Mouse (Mus musculus): ENCODE results near the gene Prelp.

Prelp gene

GRCm38 (mm10) chr1:133934354-133934963, 13.2 kb upstream of the Prelp start:
- no peak for DNase-seq (ENCODE audit: low spot score)

DNA sequence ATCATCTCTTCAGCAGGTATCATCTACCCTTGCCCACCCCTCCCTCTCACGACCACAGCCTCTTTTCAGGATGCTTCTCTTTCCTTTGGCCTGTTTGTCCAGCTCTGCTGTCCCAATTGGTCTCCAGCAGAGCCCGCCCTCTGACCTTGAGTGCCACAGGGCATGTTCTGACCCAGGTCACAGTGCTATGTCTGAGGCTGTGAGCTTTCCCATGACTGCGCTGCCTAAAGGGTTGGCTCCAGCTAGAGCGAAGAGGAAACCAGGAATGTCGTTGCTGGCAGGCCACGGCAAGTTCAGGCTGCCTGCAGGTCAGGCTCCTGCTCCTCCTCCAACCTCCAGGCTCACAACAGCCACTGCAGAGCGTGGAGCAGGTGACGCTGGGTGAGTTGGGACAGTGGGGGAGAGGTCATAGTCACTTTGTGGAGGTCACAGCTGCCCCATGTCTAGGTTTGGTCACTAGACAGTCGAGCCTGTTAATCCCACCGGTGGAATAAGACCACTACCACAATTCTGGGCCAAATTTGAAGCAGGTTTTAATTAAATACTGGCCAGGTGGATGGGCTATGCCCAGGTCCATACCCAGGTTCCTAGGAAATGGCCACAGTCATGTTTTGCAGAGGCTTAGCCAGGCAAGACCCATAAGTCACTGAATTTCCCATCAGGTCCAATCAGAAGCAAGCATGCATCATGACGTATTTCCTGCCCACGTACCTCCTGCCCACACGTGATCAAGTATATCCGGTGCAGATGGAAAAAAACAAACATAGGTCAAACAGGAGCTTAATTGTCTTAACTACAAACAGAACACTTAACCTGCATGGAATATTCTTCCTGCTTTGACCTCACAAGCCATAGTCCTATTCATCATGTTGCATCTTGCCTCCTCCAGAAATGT, 12.3 kb upstream of the Prelp start:
- DNase-seq (ENCODE audit: low spot score) = no peak

DNA sequence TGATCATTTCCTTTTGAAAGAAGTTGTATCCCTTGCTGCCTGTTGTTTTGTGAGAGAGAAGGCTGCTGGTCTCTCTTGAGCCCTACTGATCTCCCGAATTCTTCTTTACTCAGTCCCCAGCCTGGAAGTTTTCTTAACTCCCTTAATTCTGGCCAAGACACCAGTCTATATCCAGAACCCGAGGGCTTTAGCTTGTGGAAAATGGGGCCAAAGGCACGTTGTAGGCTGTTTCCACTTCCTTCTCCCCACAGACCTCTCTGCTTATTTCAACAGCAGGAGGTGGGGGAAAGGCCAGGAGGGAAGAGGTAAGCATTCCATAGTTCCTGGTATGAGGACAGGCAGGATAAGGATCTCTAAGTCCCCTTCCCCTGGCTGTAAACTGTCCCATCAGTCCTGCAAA, 8.8 kb upstream of the Prelp start:
- no peak for DNase-seq (ENCODE audit: low spot score)

- no peak for DNase-seq (ENCODE audit: low spot score)
Observed at GRCm38 (mm10) chr1:133925223-133925622, 4.0 kb upstream of the Prelp start.

- no peak for DNase-seq (ENCODE audit: low spot score)
Observed at GRCm38 (mm10) chr1:133924141-133924875, 3.1 kb upstream of the Prelp start.

DNA sequence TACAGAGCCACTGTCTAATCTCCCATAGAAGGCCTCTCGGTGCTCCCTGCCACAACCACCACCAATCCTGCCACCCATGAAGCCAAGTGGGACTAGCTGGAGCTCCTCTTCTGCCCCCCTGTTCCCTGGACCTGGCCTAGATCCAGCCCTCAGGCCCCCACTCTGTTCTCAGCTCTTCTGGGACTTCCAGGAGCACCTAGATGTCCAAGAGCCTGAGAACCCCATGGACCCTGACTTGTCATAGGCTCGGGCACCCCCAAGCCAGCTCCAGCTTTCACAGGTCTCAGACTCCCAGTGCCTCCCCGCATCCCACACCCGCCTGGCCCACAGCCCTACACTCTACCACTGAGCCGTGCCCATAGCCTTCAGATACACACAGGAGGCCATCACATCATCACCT, 1.9 kb upstream of the Prelp start:
- DNase-seq (ENCODE audit: low spot score) = no peak

DNA sequence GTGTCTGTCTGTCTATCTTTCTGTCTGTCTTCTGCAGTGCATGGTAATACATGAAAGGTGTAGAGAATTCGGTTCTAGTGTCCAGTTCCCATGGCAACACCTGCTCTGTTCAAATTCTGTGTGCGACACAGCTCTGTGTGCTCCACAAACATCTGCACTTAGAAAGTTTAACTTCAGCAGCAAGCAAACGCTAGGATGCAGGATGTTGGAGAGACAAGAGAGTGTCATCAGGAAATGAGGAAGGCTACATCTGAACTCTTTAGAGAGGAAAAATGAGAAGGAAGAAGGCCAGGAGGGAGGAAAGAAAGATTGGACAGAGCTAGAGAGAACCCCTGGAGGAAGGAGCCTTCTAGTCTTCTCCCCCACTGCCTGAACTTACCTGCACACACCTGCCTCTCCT, 338 bp downstream of the Prelp start:
- no peak for DNase-seq (ENCODE audit: low spot score)

DNA sequence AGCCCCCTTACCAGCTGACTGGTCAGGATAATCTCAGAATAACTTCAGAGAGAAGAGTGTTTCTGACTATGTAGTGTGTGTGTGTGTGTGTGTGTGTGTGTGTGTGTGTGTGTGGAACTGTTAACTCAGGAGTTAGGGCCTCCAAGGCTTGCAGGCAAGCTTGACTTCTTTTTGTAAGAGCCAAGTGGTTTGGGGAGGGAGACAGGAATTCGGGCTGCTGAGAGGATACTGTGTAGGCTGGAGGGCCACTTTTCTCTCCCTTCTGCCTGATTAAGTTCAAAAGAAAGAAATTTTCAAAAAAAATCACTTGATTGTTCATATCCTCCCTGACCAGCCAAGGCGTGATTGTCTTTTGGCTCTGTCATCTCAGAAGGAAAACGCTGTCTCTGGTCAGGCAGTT, 813 bp downstream of the Prelp start:
- DNase-seq (ENCODE audit: low spot score) = no peak

- no peak for DNase-seq (ENCODE audit: low spot score)
Observed at GRCm38 (mm10) chr1:133918088-133918470, 3.1 kb downstream of the Prelp start.

GRCm38 (mm10) chr1:133917456-133918087, 3.6 kb downstream of the Prelp start:
- peak; percentile 44 for DNase-seq (ENCODE audit: low spot score)

- peak; percentile 73 for DNase-seq (ENCODE audit: low spot score)
Observed at GRCm38 (mm10) chr1:133915723-133916355, 5.4 kb downstream of the Prelp start.

GRCm38 (mm10) chr1:133915115-133915514, 6.1 kb downstream of the Prelp start:
- DNase-seq (ENCODE audit: low spot score) = no peak

- no peak for DNase-seq (ENCODE audit: low spot score)
Observed at GRCm38 (mm10) chr1:133913018-133913417, 8.2 kb downstream of the Prelp start.

DNA sequence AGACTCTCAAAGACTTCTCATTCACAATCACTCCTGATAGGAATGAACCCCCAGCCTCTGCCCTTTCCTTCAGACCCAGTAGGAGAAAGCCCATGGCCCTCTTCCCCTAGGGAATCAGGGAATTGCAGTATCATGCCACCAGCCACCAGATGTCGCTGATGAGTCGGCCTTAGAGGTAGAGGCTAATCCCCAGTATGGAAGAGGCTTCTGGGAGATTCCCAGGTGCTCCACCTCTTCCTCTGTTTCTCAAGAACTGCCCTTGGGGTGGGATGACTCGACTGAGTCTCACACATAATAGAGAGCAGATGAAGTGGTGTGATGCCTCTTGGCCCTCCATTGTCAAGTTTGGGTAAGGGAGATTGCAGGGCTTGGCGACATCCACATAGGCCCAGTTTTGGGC, 9.8 kb downstream of the Prelp start:
- peak; percentile 52 for DNase-seq (ENCODE audit: low spot score)

DNA sequence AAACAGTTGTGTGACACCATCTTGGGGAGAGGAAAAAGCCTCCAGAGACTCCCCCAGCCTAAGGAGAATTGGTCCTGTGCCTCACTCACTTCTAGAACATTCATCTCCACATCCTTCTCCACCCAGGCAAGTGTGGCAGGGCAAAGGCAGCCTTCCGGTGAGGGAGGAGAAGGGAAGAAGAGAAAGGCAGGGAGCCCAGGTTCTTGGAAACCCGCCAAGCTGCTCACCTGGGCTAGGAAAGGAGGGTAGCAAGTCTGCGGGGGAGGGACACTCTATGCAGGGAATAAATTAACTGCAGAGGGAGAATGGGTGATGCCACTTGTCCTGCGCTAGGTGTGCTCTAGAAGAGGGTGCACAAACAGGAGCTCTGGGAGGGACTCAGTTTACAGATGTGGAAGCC, 10.2 kb downstream of the Prelp start:
- no peak for DNase-seq (ENCODE audit: low spot score)

DNA sequence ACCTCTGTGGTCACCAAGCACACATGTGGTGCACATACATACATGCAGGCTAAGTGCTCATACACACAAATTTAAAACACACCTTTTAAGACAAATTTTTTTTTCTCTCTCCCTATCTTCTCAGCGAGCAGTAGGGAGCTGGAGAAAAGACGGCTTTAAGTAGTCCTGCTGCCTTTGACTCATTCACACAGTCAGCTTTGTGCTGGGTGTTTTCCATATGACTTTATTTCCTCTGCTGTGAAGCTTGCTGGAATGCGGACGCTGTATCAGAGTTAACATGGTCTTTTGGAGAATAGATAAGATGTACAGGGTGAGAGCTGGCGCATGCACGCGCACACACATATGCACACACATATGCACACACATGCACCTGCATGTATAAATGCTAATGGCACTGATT, 11.1 kb downstream of the Prelp start:
- no peak for DNase-seq (ENCODE audit: low spot score)

DNA sequence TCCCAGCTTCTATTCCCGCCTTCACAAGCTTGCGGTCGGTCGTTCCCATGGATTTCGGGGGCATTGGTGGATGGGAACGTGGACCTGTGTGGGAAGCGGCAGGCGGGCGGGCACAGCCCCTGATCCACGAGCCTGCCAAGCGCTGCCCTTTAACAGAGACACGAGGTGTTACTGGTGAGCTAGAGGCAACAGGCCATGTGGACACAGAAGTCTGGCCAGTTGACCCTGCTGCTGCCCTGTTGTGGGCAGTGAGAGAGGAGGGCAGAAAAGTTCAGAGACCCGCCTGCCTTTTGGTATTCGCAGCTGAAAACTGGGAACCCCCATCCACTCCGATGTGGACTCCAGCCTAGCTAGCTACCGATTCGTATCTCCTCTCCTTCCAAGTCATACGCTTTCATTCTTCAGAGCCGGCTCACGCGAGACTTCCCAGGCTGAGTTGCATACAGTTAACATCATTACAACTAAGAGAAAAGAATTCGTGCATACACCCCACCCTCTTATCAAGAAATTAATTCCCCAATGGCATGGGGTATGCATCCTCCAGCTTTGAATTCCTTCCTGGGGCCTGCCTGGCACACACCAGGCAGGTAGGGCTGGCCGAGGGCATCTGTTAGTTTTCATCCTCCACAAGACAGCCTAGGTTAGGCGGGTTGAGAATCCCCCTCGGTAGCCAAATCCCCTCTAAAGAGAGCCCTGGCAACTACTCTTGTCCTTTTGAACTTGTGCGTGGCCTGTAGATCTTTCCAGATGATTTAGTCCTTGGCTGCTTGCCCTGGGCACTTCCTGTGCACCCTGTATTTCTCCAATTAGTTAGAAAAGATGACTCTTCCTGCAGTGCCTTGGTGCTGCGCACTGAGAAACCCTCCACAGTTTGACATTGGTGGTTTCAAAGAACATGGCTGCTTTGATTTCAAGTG, 12.3 kb downstream of the Prelp start:
- peak; percentile 43 for DNase-seq (ENCODE audit: low spot score)

DNA sequence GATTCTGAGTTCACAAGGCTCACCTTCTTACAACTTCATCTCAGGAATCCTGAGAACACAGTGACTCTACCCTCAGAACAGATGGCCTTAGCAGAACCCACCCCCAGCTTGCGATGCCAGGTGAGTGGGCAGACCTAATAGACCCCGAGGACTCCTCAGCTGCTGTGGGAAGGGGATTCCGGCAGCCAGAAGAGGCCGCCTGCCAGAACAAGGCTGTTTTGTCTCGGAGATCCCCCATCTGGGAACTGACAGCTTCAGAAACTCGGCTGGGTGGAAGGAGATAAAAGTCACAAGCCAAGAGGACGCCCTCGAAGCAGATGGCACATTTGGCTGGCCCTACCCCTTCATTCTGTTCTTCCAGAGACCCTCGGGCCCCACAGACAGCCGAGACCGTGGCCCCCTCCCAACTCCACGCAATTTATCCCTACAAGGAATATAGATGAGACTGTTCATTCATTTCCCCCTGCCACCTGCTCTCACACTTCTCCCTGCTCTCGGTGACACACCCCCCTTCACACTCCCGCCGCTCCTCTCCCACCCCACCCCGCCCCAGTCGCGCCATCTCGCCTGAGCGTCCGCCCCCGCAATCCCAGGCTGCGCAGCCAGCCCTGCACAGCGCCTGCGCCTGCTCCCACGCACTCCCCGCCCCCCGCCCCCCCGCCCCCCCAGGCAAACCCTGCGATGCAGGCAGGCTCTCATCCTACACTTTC, 13.1 kb downstream of the Prelp start, which contains the start of gene Optc:
TSS of gene Optc (minus strand) at position 51 of the 710 bp plus-strand sequence.
- no peak for DNase-seq (ENCODE audit: low spot score)

DNA sequence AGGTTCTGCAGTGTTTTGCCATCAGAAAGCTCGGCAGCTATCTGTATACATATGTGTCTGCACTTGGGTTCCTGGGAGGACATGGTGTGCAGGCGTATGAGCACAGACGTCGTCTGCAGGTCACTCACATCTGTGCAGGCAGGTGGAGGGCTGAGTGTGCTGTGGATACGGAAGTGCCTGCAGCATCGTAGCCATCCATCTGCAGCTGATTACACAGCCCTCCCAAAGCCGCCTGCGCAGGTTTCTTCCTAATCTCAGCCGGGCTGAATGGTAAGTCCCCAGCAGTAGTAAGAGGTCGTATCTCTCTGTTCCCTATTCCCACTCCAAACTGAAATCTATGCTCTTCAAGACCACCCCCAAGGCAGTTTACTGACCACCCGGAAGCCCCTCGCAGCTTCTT, 14.8 kb downstream of the Prelp start:
- DNase-seq (ENCODE audit: low spot score) = no peak

DNA sequence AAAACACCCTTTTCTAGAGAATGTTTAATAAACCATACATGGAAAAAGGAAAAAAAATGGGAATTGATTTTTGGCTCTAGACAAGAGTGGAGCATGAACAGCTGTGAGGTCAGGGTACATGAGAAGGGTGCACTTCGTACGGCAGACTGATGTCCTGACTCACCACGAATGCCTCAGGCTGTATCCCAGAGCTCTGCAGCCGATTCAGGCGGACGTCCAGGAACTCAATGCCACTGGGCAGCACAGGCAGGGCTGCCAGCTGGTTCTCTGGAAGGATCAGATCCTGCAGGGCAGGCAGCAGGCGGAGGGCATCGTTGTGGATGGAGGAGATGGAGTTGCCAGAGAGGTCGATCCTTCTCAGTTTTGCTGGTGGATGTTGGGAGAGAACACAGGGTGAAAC, 20.4 kb downstream of the Prelp start:
- no peak for DNase-seq (ENCODE audit: low spot score)
